Mouse (Mus musculus) lung, embryonic 16.5 days (tissue): ENCODE data around the gene Ttc17. TPM values are rescaled to one million over a fixed set of nuclear protein-coding genes. Genes with fewer than 3 reads are reported as not detected.
"Not testable (repeated sequence)": the region's sequence is repeated elsewhere in the genome, so short reads cannot be mapped to it uniquely, and the experiment has no call there.

Experiments
- ATAC-seq: fragments of 200-750 bp; cut with Nextera tagmentation; 2 replicates; pipeline ENCODE4 v1.8.0; 2017; ENCODE audit warnings: low read depth, mild to moderate bottlenecking, moderate library complexity
- H3K27ac ChIP-seq: fragments of 300-500 bp; sonication (generic); 2 replicates; pipeline ENCODE4 v1.5.1; 2014; ENCODE audit warnings: mild to moderate bottlenecking, control low read depth, low read length
- H3K27me3 ChIP-seq: fragments of 300-500 bp; sonication (generic); 2 replicates; pipeline ENCODE4 v1.6.1; 2014; ENCODE audit warnings: low read depth, low read length, mixed read lengths; ENCODE audit not compliant: control insufficient read depth, insufficient read depth
- H3K36me3 ChIP-seq: fragments of 300-500 bp; sonication (generic); 2 replicates; pipeline ENCODE4 v1.6.1; 2014; ENCODE audit warnings: low read length; ENCODE audit not compliant: control insufficient read depth, insufficient read depth
- H3K4me1 ChIP-seq: fragments of 300-500 bp; sonication (generic); replicated peaks from 2 replicates; pipeline ENCODE4 v1.6.1; 2014; ENCODE audit warnings: low read length, mixed read lengths; ENCODE audit not compliant: control insufficient read depth, insufficient read depth
- H3K4me2 ChIP-seq: fragments of 300-500 bp; sonication (generic); 2 replicates; pipeline ENCODE4 v1.6.1; 2014; ENCODE audit warnings: low read depth, low read length, control low read depth
- H3K4me3 ChIP-seq: fragments of 300-500 bp; sonication (generic); 2 replicates; pipeline ENCODE4 v1.5.1; 2014; ENCODE audit warnings: mild to moderate bottlenecking, low read length, control low read depth
- H3K9ac ChIP-seq: fragments of 300-500 bp; sonication (generic); 2 replicates; pipeline ENCODE4 v1.6.1; 2014; ENCODE audit warnings: low read length, control low read depth
- H3K9me3 ChIP-seq: fragments of 300-500 bp; sonication (generic); 2 replicates; pipeline ENCODE4 v1.6.1; 2016; ENCODE audit warnings: low read length; ENCODE audit not compliant: control insufficient read depth
- WGBS: fragments of 180-500 bp; shearing (Covaris S2); extraction: QIAGEN DNeasy Blood & Tissue Kit; methylation state at CpG from one replicate; pipeline ENCODE4 v1.1.7; 2014; 5-methylcytosine and 5-hydroxymethylcytosine counted together
- polyA plus RNA-seq: library from polyadenylated mRNA; unstranded; fragments of >200 nt; fragmentation: Nextera tagmentation; extraction: Ambion mirVana; gene quantifications from 2 replicates; pipeline ENCODE4 v1.2.1, GENCODE M21; 2015

Gene Ttc17
- polyA plus RNA-seq, 1 experiment from 2014 or later = 19.1 TPM

DNA sequence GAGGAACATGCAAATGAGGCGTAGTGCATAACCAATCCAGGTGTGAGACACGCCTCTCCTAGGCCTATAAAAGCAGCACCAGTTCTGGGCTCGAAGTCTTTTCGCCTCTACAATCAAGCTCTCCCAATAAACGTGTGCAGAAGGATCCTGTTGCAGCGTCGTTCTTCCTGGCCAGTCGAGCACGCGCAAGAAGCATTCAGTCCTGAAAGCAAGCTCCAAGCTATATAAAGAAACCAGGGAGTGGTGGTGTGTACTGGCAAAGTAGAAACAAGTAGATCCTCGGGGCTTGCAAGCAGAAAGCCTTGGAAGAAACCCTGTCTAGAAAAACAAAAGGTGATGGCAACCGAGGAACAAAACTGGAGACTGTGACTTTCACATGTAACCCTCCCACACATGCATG lies 15.4 kb downstream of the Ttc17 start:
- not testable (repeated sequence) for H3K9me3 ChIP-seq, H3K27ac ChIP-seq, H3K9ac ChIP-seq, H3K4me2 ChIP-seq, ATAC-seq, H3K4me3 ChIP-seq, H3K36me3 ChIP-seq, H3K4me1 ChIP-seq, H3K27me3 ChIP-seq
- 92% methylated on average over 10 of the region's 12 CpGs for WGBS

- Histone ChIP-seq H3K9me3 (no peaks in the 10 kb centered on the region), H3K4me2 (no peak overlapping the region), H3K27me3 (no peaks in the 10 kb centered on the region), H3K27ac (no peak overlapping the region), H3K4me3 (no peak overlapping the region), H3K36me3 (no peaks in the 10 kb centered on the region), H3K4me1 (no peaks in the 10 kb centered on the region), H3K9ac (no peak overlapping the region)
- ATAC-seq = no peak
- WGBS = 72% methylated on average over 9 of the region's 9 CpGs
Observed at GRCm38 (mm10) chr2:94389000-94389399, 17.5 kb downstream of the Ttc17 start.

- WGBS = 91% methylated on average over 5 of the region's 5 CpGs
- no peak for ATAC-seq
- no peak overlapping the region for H3K4me2 ChIP-seq
Observed at GRCm38 (mm10) chr2:94387846-94388245, 18.6 kb downstream of the Ttc17 start.

DNA sequence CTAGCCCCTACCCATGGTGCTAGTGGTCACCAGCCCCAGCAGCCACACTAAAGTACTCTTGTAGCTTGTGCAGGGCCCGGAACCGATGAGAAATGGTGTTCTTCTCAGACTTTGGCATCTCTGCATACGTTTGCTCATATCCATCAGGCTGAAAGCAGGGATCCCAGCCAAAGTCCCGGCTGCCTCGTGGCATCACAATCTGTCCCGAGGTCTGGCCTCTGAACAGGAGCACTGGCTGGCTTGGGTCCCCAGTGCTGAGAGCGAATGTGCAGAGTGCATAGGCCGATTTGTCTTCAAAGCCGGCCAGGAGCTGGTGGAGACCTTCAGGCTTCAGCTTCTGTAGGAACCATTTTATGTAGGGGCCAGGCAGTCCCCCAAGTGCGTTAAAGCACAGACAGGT lies 22.0 kb downstream of the Ttc17 start:
- WGBS = 88% methylated on average over 10 of the region's 10 CpGs
- H3K9ac ChIP-seq, ATAC-seq: not testable (repeated sequence)

More at GRCm38 (mm10) chr2:94387846-94388245, 18.6 kb downstream of the Ttc17 start:
- H3K4me3 ChIP-seq = no peak overlapping the region
- no peak overlapping the region for H3K27ac ChIP-seq
- H3K36me3 ChIP-seq = peaks cover 4% of the 10 kb centered on the region
- no peaks in the 10 kb centered on the region for H3K4me1 ChIP-seq
- H3K9me3 ChIP-seq = no peaks in the 10 kb centered on the region
- no peaks in the 10 kb centered on the region for H3K27me3 ChIP-seq
- H3K9ac ChIP-seq = no peak overlapping the region

DNA sequence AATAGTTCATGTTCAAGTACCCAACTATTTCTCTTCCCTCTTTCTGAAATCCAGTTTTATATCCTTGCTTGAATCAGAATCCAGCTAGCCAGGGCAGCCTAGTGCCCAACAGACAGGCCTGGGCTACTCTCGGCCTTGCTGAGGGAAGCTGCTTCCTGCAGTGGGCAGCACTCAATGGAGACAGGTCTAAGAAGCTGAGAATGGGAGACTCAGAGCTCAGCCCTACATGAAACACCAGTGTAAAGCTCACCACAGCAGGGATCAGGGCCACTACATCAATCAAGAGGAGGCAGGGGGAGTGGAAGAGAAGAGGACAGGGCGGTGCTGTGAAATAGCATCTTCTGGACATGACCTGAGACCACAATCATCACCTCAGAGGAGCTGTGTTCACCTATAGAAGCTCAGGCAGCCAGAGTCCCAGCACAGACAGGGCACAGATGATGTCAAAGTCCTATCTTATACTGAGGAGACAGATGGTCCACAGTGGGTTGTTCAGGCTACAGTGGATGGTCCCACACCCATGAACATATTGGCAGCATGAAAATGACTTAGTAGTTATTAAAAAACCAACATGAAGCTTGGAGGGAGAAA lies 25.3 kb downstream of the Ttc17 start:
- no peak overlapping the region for H3K4me3 ChIP-seq
- 77% methylated on average over 2 of the region's 2 CpGs for WGBS
- no peak overlapping the region for H3K27ac ChIP-seq
- peaks cover 6% of the 10 kb centered on the region for H3K36me3 ChIP-seq
- H3K9me3 ChIP-seq = no peaks in the 10 kb centered on the region
- no peak overlapping the region for H3K9ac ChIP-seq
- no peaks in the 10 kb centered on the region for H3K27me3 ChIP-seq
- no peak overlapping the region for H3K4me2 ChIP-seq
- H3K4me1 ChIP-seq = no peaks in the 10 kb centered on the region
- ATAC-seq = no peak

More for the DNA sequence above, 22.0 kb downstream of the Ttc17 start:
- H3K4me3 ChIP-seq, H3K27ac ChIP-seq, H3K4me2 ChIP-seq, H3K36me3 ChIP-seq, H3K9me3 ChIP-seq, H3K27me3 ChIP-seq, H3K4me1 ChIP-seq: not testable (repeated sequence)

DNA sequence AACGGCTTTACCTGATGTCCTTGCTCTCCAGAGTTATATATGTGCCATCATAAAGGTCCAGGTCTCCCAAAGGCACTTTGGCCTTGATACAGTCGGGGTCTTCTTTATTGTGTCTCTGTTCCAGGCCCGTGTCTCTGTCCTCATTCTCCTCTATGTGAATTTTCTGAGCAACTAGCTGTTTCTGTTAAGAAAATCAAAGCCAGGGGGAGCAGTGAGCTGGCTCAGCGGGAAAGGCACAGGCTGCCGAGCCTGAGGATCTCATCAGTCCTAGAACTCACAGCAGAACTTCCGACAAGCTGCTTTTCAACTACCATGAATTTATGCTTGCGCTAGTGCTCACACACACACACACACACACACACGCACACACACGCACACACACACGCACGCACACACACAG lies 27.8 kb downstream of the Ttc17 start:
- Histone ChIP-seq H3K4me3 (no peak overlapping the region), H3K9ac (no peak overlapping the region), H3K27ac (no peak overlapping the region), H3K4me1 (no peaks in the 10 kb centered on the region), H3K27me3 (no peaks in the 10 kb centered on the region), H3K9me3 (no peaks in the 10 kb centered on the region), H3K4me2 (no peak overlapping the region), H3K36me3 (peaks cover 19% of the 10 kb centered on the region)
- no peak for ATAC-seq
- WGBS = 83% methylated on average over 11 of the region's 11 CpGs

- 77% methylated on average over 6 of the region's 6 CpGs for WGBS
- Histone ChIP-seq H3K9ac (no peak overlapping the region), H3K4me1 (no peaks in the 10 kb centered on the region), H3K27me3 (no peaks in the 10 kb centered on the region), H3K9me3 (no peaks in the 10 kb centered on the region), H3K27ac (no peak overlapping the region), H3K4me2 (no peak overlapping the region), H3K36me3 (peaks cover 31% of the 10 kb centered on the region), H3K4me3 (no peak overlapping the region)
- ATAC-seq = no peak
Observed at GRCm38 (mm10) chr2:94371093-94371492, 35.4 kb downstream of the Ttc17 start.

- H3K4me2 ChIP-seq = no peak overlapping the region
- no peaks in the 10 kb centered on the region for H3K4me1 ChIP-seq
- no peak overlapping the region for H3K4me3 ChIP-seq
- H3K27ac ChIP-seq = no peak overlapping the region
- 91% methylated on average over 6 of the region's 6 CpGs for WGBS
- H3K36me3 ChIP-seq = peaks cover 40% of the 10 kb centered on the region
- H3K9me3 ChIP-seq = peaks cover 4% of the 10 kb centered on the region
- no peak overlapping the region for H3K9ac ChIP-seq
- no peak for ATAC-seq
- no peaks in the 10 kb centered on the region for H3K27me3 ChIP-seq
Observed at GRCm38 (mm10) chr2:94363821-94364220, 42.7 kb downstream of the Ttc17 start.

DNA sequence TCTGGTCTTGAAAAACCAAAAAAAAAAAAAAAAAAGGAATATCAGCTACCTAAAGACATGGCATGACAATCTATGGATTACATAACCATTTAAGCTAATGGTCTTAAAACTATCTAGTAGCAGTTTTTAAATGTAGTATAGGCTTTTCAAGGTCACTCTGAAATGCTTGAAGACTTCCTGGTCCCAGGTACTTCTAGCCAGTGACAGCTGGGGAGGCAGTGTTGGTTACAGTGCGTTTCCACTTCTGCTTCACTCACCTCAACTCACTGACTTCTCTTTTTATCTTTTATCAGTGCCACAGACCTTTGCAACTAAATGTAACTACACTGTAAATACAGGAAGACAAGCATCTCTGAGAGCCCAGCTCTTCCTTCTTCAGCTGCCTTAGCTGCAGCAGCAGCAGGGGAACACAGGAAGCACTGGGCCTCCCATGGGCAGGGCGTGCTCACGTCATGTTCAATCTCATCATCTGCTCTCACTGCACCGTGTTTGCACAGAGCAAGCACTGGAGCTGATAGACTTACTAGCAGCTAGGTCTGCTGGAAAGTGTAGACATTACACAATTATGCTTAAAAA lies 46.0 kb downstream of the Ttc17 start:
- no peak overlapping the region for H3K9ac ChIP-seq
- peaks cover 44% of the 10 kb centered on the region for H3K36me3 ChIP-seq
- H3K4me3 ChIP-seq = no peak overlapping the region
- WGBS = 60% methylated on average over 4 of the region's 4 CpGs
- peaks cover 4% of the 10 kb centered on the region for H3K9me3 ChIP-seq
- H3K4me1 ChIP-seq = no peaks in the 10 kb centered on the region
- H3K27me3 ChIP-seq = no peaks in the 10 kb centered on the region
- no peak for ATAC-seq
- no peak overlapping the region for H3K4me2 ChIP-seq
- H3K27ac ChIP-seq = no peak overlapping the region
